Mouse (Mus musculus) lung, embryonic 16.5 days (tissue): ENCODE results near the gene Rtbdn. TPM values are rescaled to one million over a fixed set of nuclear protein-coding genes. Genes with fewer than 3 reads are reported as not detected.

Experiments used
- ATAC-seq: fragments of 200-750 bp; cut with Nextera tagmentation; 2 replicates; pipeline ENCODE4 v1.8.0; 2017; ENCODE audit warnings: low read depth, mild to moderate bottlenecking, moderate library complexity
- H3K27ac ChIP-seq: fragments of 300-500 bp; sonication (generic); 2 replicates; pipeline ENCODE4 v1.5.1; 2014; ENCODE audit warnings: mild to moderate bottlenecking, control low read depth, low read length
- H3K27me3 ChIP-seq: fragments of 300-500 bp; sonication (generic); 2 replicates; pipeline ENCODE4 v1.6.1; 2014; ENCODE audit warnings: low read depth, low read length, mixed read lengths; ENCODE audit not compliant: control insufficient read depth, insufficient read depth
- H3K36me3 ChIP-seq: fragments of 300-500 bp; sonication (generic); 2 replicates; pipeline ENCODE4 v1.6.1; 2014; ENCODE audit warnings: low read length; ENCODE audit not compliant: control insufficient read depth, insufficient read depth
- H3K4me1 ChIP-seq: fragments of 300-500 bp; sonication (generic); replicated peaks from 2 replicates; pipeline ENCODE4 v1.6.1; 2014; ENCODE audit warnings: low read length, mixed read lengths; ENCODE audit not compliant: control insufficient read depth, insufficient read depth
- H3K4me2 ChIP-seq: fragments of 300-500 bp; sonication (generic); 2 replicates; pipeline ENCODE4 v1.6.1; 2014; ENCODE audit warnings: low read depth, low read length, control low read depth
- H3K4me3 ChIP-seq: fragments of 300-500 bp; sonication (generic); 2 replicates; pipeline ENCODE4 v1.5.1; 2014; ENCODE audit warnings: mild to moderate bottlenecking, low read length, control low read depth
- H3K9ac ChIP-seq: fragments of 300-500 bp; sonication (generic); 2 replicates; pipeline ENCODE4 v1.6.1; 2014; ENCODE audit warnings: low read length, control low read depth
- H3K9me3 ChIP-seq: fragments of 300-500 bp; sonication (generic); 2 replicates; pipeline ENCODE4 v1.6.1; 2016; ENCODE audit warnings: low read length; ENCODE audit not compliant: control insufficient read depth
- WGBS: fragments of 180-500 bp; shearing (Covaris S2); extraction: QIAGEN DNeasy Blood & Tissue Kit; methylation state at CpG from one replicate; pipeline ENCODE4 v1.1.7; 2014; 5-methylcytosine and 5-hydroxymethylcytosine counted together
- polyA plus RNA-seq: library from polyadenylated mRNA; unstranded; fragments of >200 nt; fragmentation: Nextera tagmentation; extraction: Ambion mirVana; gene quantifications from 2 replicates; pipeline ENCODE4 v1.2.1, GENCODE M21; 2015

Gene Rtbdn
- polyA plus RNA-seq, 1 experiment from 2014 or later = 0.29 TPM

- no peak overlapping the region for H3K9ac ChIP-seq
- 1% methylated on average over 50 of the region's 67 CpGs for WGBS
Measured at GRCm38 (mm10) chr8:84945633-84946527, 911 bp upstream of the Rtbdn start.

GRCm38 (mm10) chr8:84947241-84947545, 402 bp downstream of the Rtbdn start:
- Histone ChIP-seq H3K4me3 (no peak overlapping the region), H3K4me1 (peaks cover 10% of the 10 kb centered on the region; the same call in 1 of the 2 replicates), H3K36me3 (no peaks in the 10 kb centered on the region), H3K27ac (no peak overlapping the region), H3K9me3 (no peaks in the 10 kb centered on the region), H3K27me3 (peaks cover 48% of the 10 kb centered on the region), H3K9ac (no peak overlapping the region), H3K4me2 (no peak overlapping the region)
- peak; percentile 34; the same call in 1 of the 2 replicates for ATAC-seq
- 9% methylated on average over 9 of the region's 9 CpGs for WGBS

More at GRCm38 (mm10) chr8:84945633-84946527, 911 bp upstream of the Rtbdn start:
- Histone ChIP-seq H3K4me1 (peaks cover 10% of the 10 kb centered on the region; the same call in 1 of the 2 replicates), H3K27me3 (peaks cover 48% of the 10 kb centered on the region), H3K4me2 (peak overlapping the region; percentile 82), H3K36me3 (no peaks in the 10 kb centered on the region), H3K27ac (no peak overlapping the region), H3K4me3 (peak overlapping the region; percentile 49), H3K9me3 (no peaks in the 10 kb centered on the region)
- ATAC-seq = 0 out of 2 replicates have a peak, but pooled peaks have one; percentile 18

- no peak for ATAC-seq
- Histone ChIP-seq H3K9me3 (no peaks in the 10 kb centered on the region), H3K4me1 (peaks cover 10% of the 10 kb centered on the region; the same call in 1 of the 2 replicates), H3K4me2 (no peak overlapping the region), H3K27ac (no peak overlapping the region), H3K4me3 (no peak overlapping the region), H3K36me3 (no peaks in the 10 kb centered on the region), H3K9ac (no peak overlapping the region), H3K27me3 (peaks cover 31% of the 10 kb centered on the region)
- 17% methylated on average over 12 of the region's 12 CpGs for WGBS
Measured at GRCm38 (mm10) chr8:84949753-84950152, 3.0 kb downstream of the Rtbdn start.

GRCm38 (mm10) chr8:84952612-84953255, 5.9 kb downstream of the Rtbdn start:
- WGBS = 6% methylated on average over 18 of the region's 18 CpGs
- ATAC-seq = peak; percentile 79
- Histone ChIP-seq H3K27me3 (peaks cover 4% of the 10 kb centered on the region; the same call in 1 of the 2 replicates), H3K4me3 (no peak overlapping the region), H3K9ac (no peak overlapping the region), H3K36me3 (peaks cover 5% of the 10 kb centered on the region; the same call in 1 of the 2 replicates), H3K9me3 (no peaks in the 10 kb centered on the region), H3K4me2 (peak overlapping the region; percentile 23), H3K27ac (no peak overlapping the region), H3K4me1 (no peaks in the 10 kb centered on the region)

GRCm38 (mm10) chr8:84956768-84957167, 10.0 kb downstream of the Rtbdn start:
- WGBS = 36% methylated on average over 2 of the region's 2 CpGs

GRCm38 (mm10) chr8:84959811-84960210, 13.0 kb downstream of the Rtbdn start:
- Histone ChIP-seq H3K27me3 (no peaks in the 10 kb centered on the region), H3K4me1 (peaks cover under 1% of the 10 kb centered on the region), H3K4me2 (no peak overlapping the region), H3K9me3 (no peaks in the 10 kb centered on the region), H3K9ac (no peak overlapping the region), H3K4me3 (no peak overlapping the region), H3K27ac (no peak overlapping the region), H3K36me3 (peaks cover 16% of the 10 kb centered on the region)
- no peak for ATAC-seq
- 93% methylated on average over 7 of the region's 7 CpGs for WGBS

More at GRCm38 (mm10) chr8:84956768-84957167, 10.0 kb downstream of the Rtbdn start:
- H3K9me3 ChIP-seq = no peaks in the 10 kb centered on the region
- H3K36me3 ChIP-seq = peaks cover 13% of the 10 kb centered on the region
- ATAC-seq = no peak
- H3K4me1 ChIP-seq = no peaks in the 10 kb centered on the region
- no peaks in the 10 kb centered on the region; the same call in 1 of the 2 replicates for H3K27me3 ChIP-seq
- H3K4me2 ChIP-seq = no peak overlapping the region
- H3K9ac ChIP-seq = no peak overlapping the region
- H3K27ac ChIP-seq = no peak overlapping the region
- H3K4me3 ChIP-seq = no peak overlapping the region

- H3K4me3 ChIP-seq = no peak overlapping the region
- H3K4me2 ChIP-seq = no peak overlapping the region
- no peak overlapping the region for H3K9ac ChIP-seq
- ATAC-seq = no peak
- no peaks in the 10 kb centered on the region for H3K9me3 ChIP-seq
- WGBS = 80% methylated on average over 4 of the region's 4 CpGs
- no peaks in the 10 kb centered on the region for H3K27me3 ChIP-seq
- H3K27ac ChIP-seq = no peak overlapping the region
- H3K4me1 ChIP-seq = peaks cover 17% of the 10 kb centered on the region
- H3K36me3 ChIP-seq = peaks cover 8% of the 10 kb centered on the region; the same call in 1 of the 2 replicates
Measured at GRCm38 (mm10) chr8:84963952-84964351, 17.2 kb downstream of the Rtbdn start.

- Histone ChIP-seq H3K4me1 (peaks cover 23% of the 10 kb centered on the region), H3K4me3 (peak overlapping the region; percentile 80), H3K9me3 (no peaks in the 10 kb centered on the region), H3K27me3 (no peaks in the 10 kb centered on the region), H3K36me3 (peaks cover 5% of the 10 kb centered on the region), H3K27ac (peak overlapping the region; percentile 77), H3K9ac (peak overlapping the region; percentile 83), H3K4me2 (peak overlapping the region; percentile 93)
- under 1% methylated on average over 41 of the region's 41 CpGs for WGBS
- peak; percentile 93 for ATAC-seq
Measured at GRCm38 (mm10) chr8:84965731-84966291, 19.0 kb downstream of the Rtbdn start.

- peaks cover 7% of the 10 kb centered on the region for H3K36me3 ChIP-seq
- ATAC-seq = no peak
- H3K4me2 ChIP-seq = peak overlapping the region; percentile 23; the same call in 1 of the 2 replicates
- 0 out of 2 replicates have a peak overlapping the region, but pooled peaks have one; percentile 4 for H3K9ac ChIP-seq
- H3K27me3 ChIP-seq = no peaks in the 10 kb centered on the region
- H3K4me3 ChIP-seq = no peak overlapping the region
- H3K27ac ChIP-seq = peak overlapping the region; percentile 27; the same call in 1 of the 2 replicates
- WGBS = 15% methylated on average over 3 of the region's 3 CpGs
- H3K9me3 ChIP-seq = no peaks in the 10 kb centered on the region
- H3K4me1 ChIP-seq = peaks cover 27% of the 10 kb centered on the region
Measured at GRCm38 (mm10) chr8:84966603-84967002, 19.8 kb downstream of the Rtbdn start.
